ENCODE assay signal across 26 mouse cellular contexts in genomic region chr1:189871625-189872024, GRCm38 (mm10). TPM values are rescaled to one million over a fixed set of nuclear protein-coding genes. Genes with fewer than 3 reads are reported as not detected.
A peak's percentile ranks its signal among the peaks of the same experiment; 100 is the strongest.
DNase-seq lines count a peak whose midpoint lies in the region; ATAC-seq lines count a peak whose summit lies in the region.
"Had no signal": no experiment of that assay in that cellular context is flagged by ENCODE, and none has a peak within 500 bp of the region (broad histone marks: within the 10 kb centered on the region; RNA-seq: fewer than 3 reads in every experiment).

No protein-coding gene starts in this region.

- H3K4me2 ChIP-seq in embryonic facial prominence, embryonic 12.5 days (replicated peaks), result no peak overlapping the region
- H3K4me2 ChIP-seq in neural tube, embryonic 13.5 days, result no peak overlapping the region
- no peak overlapping the region for H3K4me2 ChIP-seq in neural tube, embryonic 15.5 days
- no peak overlapping the region for H3K4me2 ChIP-seq in forebrain, embryonic 13.5 days
- H3K4me2 ChIP-seq: embryonic facial prominence, embryonic 13.5 days; embryonic facial prominence, embryonic 15.5 days; forebrain, embryonic 12.5 days; forebrain, embryonic 15.5 days had no signal

- peaks cover 15% of the 10 kb centered on the region for H3K4me1 ChIP-seq in embryonic facial prominence, embryonic 12.5 days
- peaks cover 27% of the 10 kb centered on the region for H3K4me1 ChIP-seq in embryonic facial prominence, embryonic 10.5 days
- H3K4me1 ChIP-seq in neural tube, embryonic 13.5 days (replicated peaks), result peaks cover 38% of the 10 kb centered on the region
- H3K4me1 ChIP-seq in neural tube, embryonic 15.5 days, result peaks cover 26% of the 10 kb centered on the region
- peaks cover 8% of the 10 kb centered on the region for H3K4me1 ChIP-seq in forebrain, embryonic 13.5 days
- H3K4me1 ChIP-seq: forebrain, embryonic 15.5 days had no signal

- DNase-seq in embryonic facial prominence, embryonic 10.5 days (ENCODE audit: low spot score), result no peak
- peak; percentile 20 for DNase-seq in splenic B cell, adult 2 months (ENCODE audit: low read depth, low spot score)
- DNase-seq in frontal cortex, adult 2 months (ENCODE audit: extremely low spot score in 1 of 2, low spot score in 1 of 2), result no peak
- DNase-seq: adrenal gland, adult 8-10 months; adrenal gland, postnatal 14 days; adrenal gland, postnatal 36 days; cerebellum, adult 11-12 months; cerebellum, adult 2 months; cerebellum, adult 9-10 months; cerebellum, postnatal 14 days; cerebellum, postnatal 36 days; embryo, embryonic 11 days; forebrain, postnatal 0 days had no signal

- H3K27me3 ChIP-seq in embryonic facial prominence, embryonic 12.5 days, result no peaks in the 10 kb centered on the region
- no peaks in the 10 kb centered on the region for H3K27me3 ChIP-seq in embryonic facial prominence, embryonic 10.5 days (replicated peaks; ENCODE audit: low read depth, poor library complexity, severe bottlenecking)
- no peaks in the 10 kb centered on the region for H3K27me3 ChIP-seq in neural tube, embryonic 13.5 days
- H3K27me3 ChIP-seq in neural tube, embryonic 15.5 days (replicated peaks), result no peaks in the 10 kb centered on the region
- no peaks in the 10 kb centered on the region for H3K27me3 ChIP-seq in splenic B cell, adult 2 months (ENCODE audit: control insufficient read depth, insufficient read depth, low read length, poor library complexity, severe bottlenecking)
- H3K27me3 ChIP-seq in forebrain, embryonic 13.5 days, result no peaks in the 10 kb centered on the region
- H3K27me3 ChIP-seq: embryonic facial prominence, embryonic 13.5 days; embryonic facial prominence, embryonic 15.5 days; forebrain, embryonic 12.5 days; forebrain, embryonic 15.5 days; Patski had no signal

- no peak overlapping the region for H3K4me3 ChIP-seq in embryonic facial prominence, embryonic 12.5 days
- no peak overlapping the region for H3K4me3 ChIP-seq in embryonic facial prominence, embryonic 10.5 days
- no peak overlapping the region for H3K4me3 ChIP-seq in neural tube, embryonic 13.5 days
- H3K4me3 ChIP-seq in neural tube, embryonic 15.5 days (replicated peaks), result no peak overlapping the region
- no peak overlapping the region for H3K4me3 ChIP-seq in forebrain, embryonic 13.5 days
- H3K4me3 ChIP-seq: embryonic facial prominence, embryonic 13.5 days; embryonic facial prominence, embryonic 15.5 days; erythroblast, embryonic 14.5 days; forebrain, embryonic 10.5 days; forebrain, embryonic 12.5 days; forebrain, embryonic 15.5 days had no signal

- 0 out of 2 replicates have a peak overlapping the region, but pooled peaks have one; percentile 23 for H3K27ac ChIP-seq in embryonic facial prominence, embryonic 12.5 days
- no peak overlapping the region for H3K27ac ChIP-seq in embryonic facial prominence, embryonic 10.5 days (replicated peaks)
- H3K27ac ChIP-seq in neural tube, embryonic 13.5 days (replicated peaks), result peak overlapping the region; percentile 39; the same call in 1 of the 2 replicates
- no peak overlapping the region for H3K27ac ChIP-seq in neural tube, embryonic 15.5 days (replicated peaks)
- H3K27ac ChIP-seq in forebrain, embryonic 13.5 days, result no peak overlapping the region
- H3K27ac ChIP-seq: embryonic facial prominence, embryonic 13.5 days; embryonic facial prominence, embryonic 15.5 days; forebrain, embryonic 10.5 days; forebrain, embryonic 12.5 days; forebrain, embryonic 15.5 days had no signal

- no peaks in the 10 kb centered on the region for H3K9me3 ChIP-seq in embryonic facial prominence, embryonic 12.5 days
- no peaks in the 10 kb centered on the region for H3K9me3 ChIP-seq in embryonic facial prominence, embryonic 10.5 days
- no peaks in the 10 kb centered on the region for H3K9me3 ChIP-seq in neural tube, embryonic 13.5 days
- H3K9me3 ChIP-seq in neural tube, embryonic 15.5 days (replicated peaks), result no peaks in the 10 kb centered on the region
- no peaks in the 10 kb centered on the region for H3K9me3 ChIP-seq in forebrain, embryonic 13.5 days (replicated peaks)
- H3K9me3 ChIP-seq: embryonic facial prominence, embryonic 13.5 days; embryonic facial prominence, embryonic 15.5 days; forebrain, embryonic 10.5 days; forebrain, embryonic 12.5 days; forebrain, embryonic 15.5 days had no signal

- WGBS in embryonic facial prominence, embryonic 12.5 days, result 88% methylated on average over 8 of the region's 8 CpGs
- 92% methylated on average over 8 of the region's 8 CpGs for WGBS in embryonic facial prominence, embryonic 10.5 days
- WGBS in neural tube, embryonic 13.5 days, result 74% methylated on average over 8 of the region's 8 CpGs
- WGBS in neural tube, embryonic 15.5 days, result 71% methylated on average over 8 of the region's 8 CpGs
- 91% methylated on average over 8 of the region's 8 CpGs for WGBS in forebrain, embryonic 13.5 days

- ATAC-seq in embryonic facial prominence, embryonic 12.5 days (ENCODE audit: insufficient number of reproducible peaks, insufficient read depth, low FRiP score, low TSS enrichment), result no peak
- no peak for ATAC-seq in neural tube, embryonic 13.5 days (ENCODE audit: low read depth)
- no peak for ATAC-seq in neural tube, embryonic 15.5 days (ENCODE audit: low FRiP score)
- ATAC-seq in megakaryocyte, adult 5-6 weeks (ENCODE audit: poor library complexity, severe bottlenecking), result peak; percentile 70
- ATAC-seq in forebrain, embryonic 13.5 days, result no peak
- ATAC-seq: activated CD4-positive, CD25-positive, alpha-beta regulatory T cell, adult 4 months; forebrain, embryonic 15.5 days; forebrain, postnatal 0 days; Patski had no signal

- peaks cover 31% of the 10 kb centered on the region for H3K36me3 ChIP-seq in embryonic facial prominence, embryonic 12.5 days
- H3K36me3 ChIP-seq in embryonic facial prominence, embryonic 10.5 days (replicated peaks), result peaks cover 32% of the 10 kb centered on the region
- no peaks in the 10 kb centered on the region for H3K36me3 ChIP-seq in neural tube, embryonic 13.5 days
- no peaks in the 10 kb centered on the region for H3K36me3 ChIP-seq in neural tube, embryonic 15.5 days
- no peaks in the 10 kb centered on the region for H3K36me3 ChIP-seq in splenic B cell, adult 2 months (ENCODE audit: control insufficient read depth, insufficient read depth, low read length, poor library complexity, severe bottlenecking)
- H3K36me3 ChIP-seq in forebrain, embryonic 13.5 days (ENCODE audit: poor library complexity, severe bottlenecking), result no peaks in the 10 kb centered on the region
- H3K36me3 ChIP-seq: forebrain, embryonic 12.5 days; forebrain, embryonic 15.5 days had no signal

- no peak overlapping the region for H3K9ac ChIP-seq in embryonic facial prominence, embryonic 12.5 days
- no peak overlapping the region for H3K9ac ChIP-seq in neural tube, embryonic 13.5 days
- H3K9ac ChIP-seq in neural tube, embryonic 15.5 days (replicated peaks), result no peak overlapping the region
- H3K9ac ChIP-seq in forebrain, embryonic 13.5 days, result no peak overlapping the region
- H3K9ac ChIP-seq: embryonic facial prominence, embryonic 13.5 days; embryonic facial prominence, embryonic 15.5 days; forebrain, embryonic 12.5 days; forebrain, embryonic 15.5 days; forebrain, postnatal 0 days had no signal

RNA-seq across cellular contexts. Expression of gene Smyd2, which starts 50.5 kb away (rescaled TPM):
- 83.1 and 88.7 TPM in 2 replicates for polyA plus RNA-seq in embryonic facial prominence, embryonic 12.5 days (2016; fragmentation: Nextera tagmentation; extraction: Ambion mirVana)
- 78.5 and 84.3 TPM in 2 replicates for polyA plus RNA-seq in embryonic facial prominence, embryonic 10.5 days (2016; fragmentation: Nextera tagmentation; extraction: Ambion mirVana)
- 58.6 and 73.1 TPM in 2 replicates for polyA plus RNA-seq in neural tube, embryonic 13.5 days (2015; fragmentation: Nextera tagmentation; extraction: Ambion mirVana)
- polyA plus RNA-seq in neural tube, embryonic 15.5 days (2015; fragmentation: Nextera tagmentation; extraction: Ambion mirVana), result 92.6 and 94.7 TPM in 2 replicates
- 16.7 and 18.6 TPM in 2 replicates for total RNA-seq in megakaryocyte, adult 5-6 weeks (2015)
- 19.2 and 26.3 TPM in 2 replicates for total RNA-seq in megakaryocyte, adult 5-6 weeks (2017)
- polyA plus RNA-seq in frontal cortex, adult 2 months (2012; rRNA removed), result 131 and 155 TPM in 2 replicates
- 41.9 and 44.9 TPM in 2 replicates for polyA plus RNA-seq in forebrain, embryonic 13.5 days (2015; fragmentation: Nextera tagmentation; extraction: Ambion mirVana)

Comparison
In these comparisons a context has a peak if more than half of its experiments do, and no peak if none do; other contexts are left out.
1. H3K27ac ChIP-seq: peak in embryonic facial prominence, embryonic 12.5 days (single experiment) and neural tube, embryonic 13.5 days (single experiment); none in embryonic facial prominence, embryonic 10.5 days (single experiment), neural tube, embryonic 15.5 days (single experiment) and forebrain, embryonic 13.5 days (single experiment).